Mouse (Mus musculus) embryonic fibroblast, embryonic 13.5 days (primary cell): ENCODE results near the gene Pan3.

ENCODE experiments used
- CTCF ChIP-seq: IDR thresholded peaks from 2 replicates; pipeline ENCODE4 v1.5.1; 2011; ENCODE audit warnings: mild to moderate bottlenecking, control low read depth, low read length, moderate library complexity, borderline replicate concordance; ENCODE audit not compliant: insufficient read depth
- POLR2A ChIP-seq: IDR thresholded peaks from 2 replicates; pipeline ENCODE4 v1.6.1; 2011; ENCODE audit warnings: low read depth, mild to moderate bottlenecking, control low read depth, low read length, moderate library complexity

DNA sequence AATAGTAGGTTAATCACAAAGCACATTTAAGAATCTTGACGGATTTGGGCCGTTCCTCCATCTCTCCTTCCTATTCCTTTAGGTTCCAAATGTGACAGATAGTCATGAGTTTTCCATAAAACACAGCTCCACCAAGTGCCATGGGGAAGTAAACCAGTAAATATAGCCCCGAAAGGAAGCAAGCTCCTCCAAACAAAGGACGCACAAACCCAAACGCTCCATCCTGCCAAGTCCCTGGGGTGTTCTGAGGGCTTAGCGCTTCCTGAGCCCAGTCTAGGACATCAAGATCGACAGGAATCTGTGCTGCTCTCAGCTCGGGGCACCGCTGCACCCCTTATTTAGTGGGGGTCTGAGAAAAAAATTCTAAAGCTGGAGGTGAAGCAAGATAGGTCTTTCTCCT lies 154.7 kb downstream of the Pan3 start:
- TF ChIP-seq CTCF (no peak), POLR2A (no peak)
